Mouse (Mus musculus) intestine, embryonic 14.5 days (tissue): ENCODE data around the gene Ncan. TPM values are rescaled to one million over a fixed set of nuclear protein-coding genes. Genes with fewer than 3 reads are reported as not detected.
"Not testable (repeated sequence)": the region's sequence is repeated elsewhere in the genome, so short reads cannot be mapped to it uniquely, and the experiment has no call there.

Source experiments
- ATAC-seq: fragments of 200-750 bp; cut with Nextera tagmentation; replicated peaks from 2 replicates; pipeline ENCODE4 v1.8.0; 2017; ENCODE audit warnings: low read depth, moderate number of reproducible peaks, moderate TSS enrichment, moderate library complexity; ENCODE audit not compliant: low FRiP score, low TSS enrichment
- DNase-seq: peaks from one replicate; pipeline ENCODE4 v3.0.0-alpha.2; 2018; ENCODE audit warnings: low spot score
- H3K27ac ChIP-seq: fragments of 300-500 bp; sonication (generic); 2 replicates; pipeline ENCODE4 v1.5.1; 2014; ENCODE audit warnings: low read depth, mild to moderate bottlenecking, control low read depth
- H3K27me3 ChIP-seq: fragments of 300-500 bp; sonication (generic); replicated peaks from 2 replicates; pipeline ENCODE4 v1.6.1; 2014; ENCODE audit warnings: low read length, control low read depth; ENCODE audit not compliant: control insufficient read depth, insufficient read depth
- H3K36me3 ChIP-seq: fragments of 300-500 bp; sonication (generic); 2 replicates; pipeline ENCODE4 v1.6.1; 2014; ENCODE audit warnings: low read length, control low read depth; ENCODE audit not compliant: control insufficient read depth, insufficient read depth
- H3K4me1 ChIP-seq: fragments of 300-500 bp; sonication (generic); replicated peaks from 2 replicates; pipeline ENCODE4 v1.6.1; 2014; ENCODE audit warnings: low read length, control low read depth, mixed read lengths; ENCODE audit not compliant: control insufficient read depth, insufficient read depth
- H3K4me2 ChIP-seq: fragments of 300-500 bp; sonication (generic); 2 replicates; pipeline ENCODE4 v1.6.1; 2014; ENCODE audit warnings: low read length
- H3K4me3 ChIP-seq: fragments of 300-500 bp; sonication (generic); 2 replicates; pipeline ENCODE4 v1.5.1; 2014; ENCODE audit warnings: low read depth, low read length, control low read depth, mixed read lengths
- H3K9ac ChIP-seq: fragments of 300-500 bp; sonication (generic); 2 replicates; pipeline ENCODE4 v1.6.1; 2014; ENCODE audit warnings: mild to moderate bottlenecking, low read length
- H3K9me3 ChIP-seq: fragments of 300-500 bp; sonication (generic); 2 replicates; pipeline ENCODE4 v1.6.1; 2016; ENCODE audit warnings: low read length, control low read depth; ENCODE audit not compliant: control insufficient read depth
- WGBS: fragments of 180-500 bp; shearing (Covaris S2); extraction: QIAGEN DNeasy Blood & Tissue Kit; methylation state at CpG from one replicate; pipeline ENCODE4 v1.1.7; 2014; 5-methylcytosine and 5-hydroxymethylcytosine counted together
- polyA plus RNA-seq: library from polyadenylated mRNA; unstranded; fragments of >200 nt; fragmentation: Nextera tagmentation; extraction: Ambion mirVana; gene quantifications from 2 replicates; pipeline ENCODE4 v1.2.1, GENCODE M21; 2014

The Ncan gene
- polyA plus RNA-seq, 1 experiment from 2014 or later = 1.9 TPM

GRCm38 (mm10) chr8:70081976-70082375, 38.7 kb downstream of the Ncan start:
- Histone ChIP-seq H3K9me3 (no peaks in the 10 kb centered on the region), H3K4me2 (no peak overlapping the region), H3K4me1 (peaks cover 5% of the 10 kb centered on the region; the same call in 1 of the 2 replicates), H3K27me3 (peaks cover 50% of the 10 kb centered on the region), H3K9ac (no peak overlapping the region), H3K36me3 (no peaks in the 10 kb centered on the region), H3K4me3 (no peak overlapping the region), H3K27ac (no peak overlapping the region)
- WGBS = 75% methylated on average over 2 of the region's 2 CpGs
- DNase-seq (no peak), ATAC-seq (no peak)

GRCm38 (mm10) chr8:70073682-70074081, 47.0 kb downstream of the Ncan start:
- peaks cover 31% of the 10 kb centered on the region for H3K36me3 ChIP-seq
- H3K9ac ChIP-seq = no peak overlapping the region
- H3K4me3 ChIP-seq = no peak overlapping the region
- no peaks in the 10 kb centered on the region for H3K9me3 ChIP-seq
- no peaks in the 10 kb centered on the region for H3K27me3 ChIP-seq
- DNase-seq (no peak), ATAC-seq (no peak)
- H3K4me1 ChIP-seq = peaks cover 8% of the 10 kb centered on the region; the same call in 1 of the 2 replicates
- WGBS = 72% methylated on average over 1 of the region's 1 CpGs
- no peak overlapping the region for H3K4me2 ChIP-seq
- H3K27ac ChIP-seq = no peak overlapping the region

- ATAC-seq = no peak
- no peaks in the 10 kb centered on the region for H3K9me3 ChIP-seq
- H3K4me2 ChIP-seq = peak overlapping the region; percentile 45
- DNase-seq = no peak
- peaks cover 8% of the 10 kb centered on the region; the same call in 1 of the 2 replicates for H3K4me1 ChIP-seq
- 0 out of 2 replicates have a peak overlapping the region, but pooled peaks have one; percentile 10 for H3K4me3 ChIP-seq
- 59% methylated on average over 8 of the region's 8 CpGs for WGBS
- H3K27me3 ChIP-seq = no peaks in the 10 kb centered on the region
- H3K9ac ChIP-seq = no peak overlapping the region
- H3K36me3 ChIP-seq = peaks cover 37% of the 10 kb centered on the region
- H3K27ac ChIP-seq = no peak overlapping the region
Measured at GRCm38 (mm10) chr8:70073120-70073519, 47.6 kb downstream of the Ncan start.

GRCm38 (mm10) chr8:70072441-70073069, 48.1 kb downstream of the Ncan start, which contains the start of gene Tm6sf2:
Tm6sf2 (plus strand) TSS chr8:70072924.
- Histone ChIP-seq H3K4me1 (peaks cover 8% of the 10 kb centered on the region; the same call in 1 of the 2 replicates), H3K4me3 (0 out of 2 replicates have a peak within 1 kb of the TSS, but pooled peaks have one; percentile 10), H3K9me3 (no peaks in the 10 kb centered on the region), H3K36me3 (peaks cover 41% of the 10 kb centered on the region), H3K27me3 (no peaks in the 10 kb centered on the region), H3K27ac (no peak within 1 kb of the TSS), H3K9ac (no peak within 1 kb of the TSS), H3K4me2 (peak within 1 kb of the TSS; percentile 45)
- WGBS = 12% methylated on average over 21 of the region's 27 CpGs
- ATAC-seq (peak; percentile 83), DNase-seq (peak; percentile 58)

- ATAC-seq = peak; percentile 41
- peak overlapping the region; percentile 45; the same call in 1 of the 2 replicates for H3K4me2 ChIP-seq
Measured at GRCm38 (mm10) chr8:70071836-70072440, 48.7 kb downstream of the Ncan start.

GRCm38 (mm10) chr8:70057721-70058120, 63.0 kb downstream of the Ncan start:
- H3K27ac ChIP-seq = no peak overlapping the region
- no peak overlapping the region for H3K4me2 ChIP-seq
- ATAC-seq (no peak), DNase-seq (no peak)
- H3K36me3 ChIP-seq = peaks cover 84% of the 10 kb centered on the region
- H3K4me3 ChIP-seq = no peak overlapping the region
- 92% methylated on average over 1 of the region's 1 CpGs for WGBS
- no peaks in the 10 kb centered on the region for H3K4me1 ChIP-seq
- H3K9ac ChIP-seq = no peak overlapping the region
- H3K9me3 ChIP-seq = no peaks in the 10 kb centered on the region
- H3K27me3 ChIP-seq = no peaks in the 10 kb centered on the region

More at GRCm38 (mm10) chr8:70071836-70072440, 48.7 kb downstream of the Ncan start:
- 67% methylated on average over 2 of the region's 2 CpGs for WGBS
- no peak for DNase-seq
- Histone ChIP-seq H3K9me3 (no peaks in the 10 kb centered on the region), H3K27ac (no peak overlapping the region), H3K36me3 (peaks cover 47% of the 10 kb centered on the region), H3K4me3 (no peak overlapping the region), H3K27me3 (no peaks in the 10 kb centered on the region), H3K4me1 (peaks cover 8% of the 10 kb centered on the region; the same call in 1 of the 2 replicates), H3K9ac (no peak overlapping the region)

- peaks cover 57% of the 10 kb centered on the region for H3K36me3 ChIP-seq
- H3K4me1 ChIP-seq, DNase-seq, H3K4me3 ChIP-seq, ATAC-seq, H3K9me3 ChIP-seq, H3K9ac ChIP-seq, H3K27ac ChIP-seq, H3K27me3 ChIP-seq, H3K4me2 ChIP-seq: not testable (repeated sequence)
- 94% methylated on average over 5 of the region's 5 CpGs for WGBS
Measured at GRCm38 (mm10) chr8:70050434-70050833, 70.2 kb downstream of the Ncan start.

GRCm38 (mm10) chr8:70049662-70050061, 71.0 kb downstream of the Ncan start:
- no peak overlapping the region for H3K4me2 ChIP-seq

More at GRCm38 (mm10) chr8:70049662-70050061, 71.0 kb downstream of the Ncan start:
- no peaks in the 10 kb centered on the region for H3K9me3 ChIP-seq
- H3K36me3 ChIP-seq = peaks cover 50% of the 10 kb centered on the region
- no peak overlapping the region for H3K9ac ChIP-seq
- H3K4me1 ChIP-seq = 0 out of 2 replicates have a peak, but pooled peaks cover 4% of the 10 kb centered on the region
- no peak for DNase-seq
- ATAC-seq = no peak
- no peaks in the 10 kb centered on the region for H3K27me3 ChIP-seq
- H3K27ac ChIP-seq = no peak overlapping the region
- no peak overlapping the region for H3K4me3 ChIP-seq
